Mouse (Mus musculus): ENCODE results near the gene Prpf4b. TPM values are rescaled to one million over a fixed set of nuclear protein-coding genes. Genes with fewer than 3 reads are reported as not detected.
"Not testable (repeated sequence)": the region's sequence is repeated elsewhere in the genome, so short reads cannot be mapped to it uniquely, and the experiment has no call there.

Prpf4b gene
- 10 to 100 TPM; 23.1 to 25.7 TPM for total RNA-seq (2021)
- long read RNA-seq, experiment 1, full-length matches to known transcripts, result 18 of 30 reads
- long read RNA-seq, experiment 1, partial matches to known transcripts, result 3 of 30 reads
- long read RNA-seq, experiment 1, other reads (novel, unspliced or antisense), result 9 of 30 reads
- long read RNA-seq, experiment 2, full-length matches to known transcripts, result 12 of 20 reads
- long read RNA-seq, experiment 2, partial matches to known transcripts, result 0 of 20 reads
- long read RNA-seq, experiment 2, other reads (novel, unspliced or antisense), result 8 of 20 reads

GRCm38 (mm10) chr13:34875166-34875710, at the start of gene Prpf4b:
Gene Prpf4b (plus strand): TSS chr13:34875302.
- DNase-seq (ENCODE audit: low spot score), result peak; percentile 90

GRCm38 (mm10) chr13:34826760-34827690, 48.1 kb upstream of the Prpf4b start:
- no peak for DNase-seq (ENCODE audit: low spot score)

GRCm38 (mm10) chr13:34827988-34828882, 46.9 kb upstream of the Prpf4b start:
- DNase-seq (ENCODE audit: low spot score), result no peak

- DNase-seq (ENCODE audit: low spot score), result no peak
Observed at GRCm38 (mm10) chr13:34842851-34843250, 32.3 kb upstream of the Prpf4b start.

GRCm38 (mm10) chr13:34850759-34851158, 24.3 kb upstream of the Prpf4b start:
- no peak for DNase-seq (ENCODE audit: low spot score)

- no peak for DNase-seq (ENCODE audit: low spot score)
Observed at GRCm38 (mm10) chr13:34851191-34851784, 23.8 kb upstream of the Prpf4b start.

- no peak for DNase-seq (ENCODE audit: low spot score)
Observed at GRCm38 (mm10) chr13:34857526-34857925, 17.6 kb upstream of the Prpf4b start.

GRCm38 (mm10) chr13:34859406-34859805, 15.7 kb upstream of the Prpf4b start:
- no peak for DNase-seq (ENCODE audit: low spot score)

GRCm38 (mm10) chr13:34861166-34861565, 13.9 kb upstream of the Prpf4b start:
- DNase-seq (ENCODE audit: low spot score), result not testable (repeated sequence)

GRCm38 (mm10) chr13:34864420-34865169, 10.5 kb upstream of the Prpf4b start:
- DNase-seq (ENCODE audit: low spot score), result peak; percentile 64

GRCm38 (mm10) chr13:34873801-34874681, 1.1 kb upstream of the Prpf4b start:
- DNase-seq (ENCODE audit: low spot score), result peak; percentile 96

- DNase-seq (ENCODE audit: low spot score), result not testable (repeated sequence)
Observed at GRCm38 (mm10) chr13:34874736-34875135, 366 bp upstream of the Prpf4b start.

- peak; percentile 51 for DNase-seq (ENCODE audit: low spot score)
Observed at GRCm38 (mm10) chr13:34875741-34876445, 791 bp downstream of the Prpf4b start.

GRCm38 (mm10) chr13:34876481-34876880, 1.4 kb downstream of the Prpf4b start:
- DNase-seq (ENCODE audit: low spot score), result no peak

GRCm38 (mm10) chr13:34892871-34893270, 17.8 kb downstream of the Prpf4b start:
- no peak for DNase-seq (ENCODE audit: low spot score)

- DNase-seq (ENCODE audit: low spot score), result no peak
Observed at GRCm38 (mm10) chr13:34914614-34915013, 39.5 kb downstream of the Prpf4b start.

GRCm38 (mm10) chr13:34916520-34917167, 41.5 kb downstream of the Prpf4b start:
- DNase-seq (ENCODE audit: low spot score), result no peak

GRCm38 (mm10) chr13:34924210-34924609, 49.1 kb downstream of the Prpf4b start, which contains the start of the genes Fam217a and 4933417A18Rik:
Gene Fam217a (minus strand): TSS chr13:34924310.
Gene 4933417A18Rik (plus strand): TSS chr13:34924409.
- DNase-seq (ENCODE audit: low spot score), result no peak

All from gastrocnemius, adult 18-20 months (tissue).